8 mouse cellular contexts compared by ENCODE assay signal in genomic region chr17:57278943-57279590, GRCm38 (mm10). TPM values are rescaled to one million over a fixed set of nuclear protein-coding genes. Genes with fewer than 3 reads are reported as not detected.
A peak's percentile ranks its signal among the peaks of the same experiment; 100 is the strongest.
DNase-seq lines count a peak whose midpoint lies in the region; ATAC-seq and TF ChIP-seq lines count a peak whose summit lies in the region.

Gene Vav1, plus strand, starts transcription at chr17:57279100.

- intact Hi-C loops in gastrocnemius, adult 2 months (cut with DNase I) = loop anchor here (5.0 to 10.0 kb wide), 3 partner anchors 224 to 1244 kb away; partner anchors contain the start of genes Crb3, Rfx2, Sh3gl1 and Slc25a23

- peaks cover 46% of the 10 kb centered on the region for H3K4me1 ChIP-seq in E14TG2a.4 (replicated peaks; ENCODE audit: low read depth, low read length)
- H3K4me1 ChIP-seq in liver, embryonic 13.5 days (replicated peaks) = peaks cover 35% of the 10 kb centered on the region
- H3K4me1 ChIP-seq in forebrain, embryonic 11.5 days (replicated peaks; ENCODE audit: control insufficient read depth, insufficient read depth, low read length) = peaks cover 9% of the 10 kb centered on the region

- WGBS in liver, embryonic 13.5 days (ENCODE audit: insufficient replicate concordance) = 12% methylated on average over 26 of the region's 26 CpGs
- WGBS in forebrain, embryonic 11.5 days = 69% methylated on average over 26 of the region's 26 CpGs

- H3K9me3 ChIP-seq in E14TG2a.4 (ENCODE audit: low read length) = no peaks in the 10 kb centered on the region
- H3K9me3 ChIP-seq in liver, embryonic 13.5 days (replicated peaks) = no peaks in the 10 kb centered on the region
- no peaks in the 10 kb centered on the region for H3K9me3 ChIP-seq in forebrain, embryonic 11.5 days (ENCODE audit: control insufficient read depth, low read length)

- no peaks in the 10 kb centered on the region for H3K36me3 ChIP-seq in E14TG2a.4 (ENCODE audit: insufficient read depth, low read length)
- H3K36me3 ChIP-seq in liver, embryonic 13.5 days = no peaks in the 10 kb centered on the region
- H3K36me3 ChIP-seq in forebrain, embryonic 11.5 days (ENCODE audit: control insufficient read depth, insufficient read depth, low read length) = no peaks in the 10 kb centered on the region

- peak within 1 kb of the TSS; percentile 43; the same call in 1 of the 2 replicates for H3K27ac ChIP-seq in gastrocnemius, adult 2 months
- peak within 1 kb of the TSS; percentile 61 for H3K27ac ChIP-seq in liver, embryonic 13.5 days
- H3K27ac ChIP-seq in forebrain, embryonic 11.5 days (ENCODE audit: low read depth, low read length) = no peak within 1 kb of the TSS

- TF ChIP-seq CTCF in gastrocnemius, adult 2 months (IDR thresholded peaks at IDR 0.05) = no peak
- TF ChIP-seq CTCF in E14TG2a.4 (conservative IDR thresholded peaks at IDR 0.05; ENCODE audit: low read length) = no peak

- peak within 1 kb of the TSS; percentile 66 for H3K9ac ChIP-seq in liver, embryonic 13.5 days
- H3K9ac ChIP-seq in forebrain, embryonic 11.5 days (ENCODE audit: low read length) = no peak within 1 kb of the TSS

- H3K4me2 ChIP-seq in liver, embryonic 13.5 days = peak within 1 kb of the TSS; percentile 61
- H3K4me2 ChIP-seq in forebrain, embryonic 11.5 days (ENCODE audit: low read depth, low read length, severe bottlenecking) = no peak within 1 kb of the TSS

- peaks cover 70% of the 10 kb centered on the region for H3K27me3 ChIP-seq in E14TG2a.4 (ENCODE audit: insufficient read depth, low read length)
- H3K27me3 ChIP-seq in liver, embryonic 13.5 days = peaks cover 27% of the 10 kb centered on the region
- H3K27me3 ChIP-seq in forebrain, embryonic 11.5 days (ENCODE audit: control insufficient read depth, insufficient read depth, low read length) = peaks cover 18% of the 10 kb centered on the region

- peak; percentile 42 for DNase-seq in gastrocnemius, adult 2 months
- DNase-seq in gastrocnemius, adult 18-20 months (ENCODE audit: low spot score) = no peak
- no peak for DNase-seq in liver, embryonic 13.5 days
- peak; percentile 55 for DNase-seq in spleen, adult 12 weeks (ENCODE audit: low spot score)
- no peak for DNase-seq in forebrain, embryonic 11.5 days (ENCODE audit: low spot score)
- DNase-seq in adipocyte (ENCODE audit: low spot score) = no peak
- no peak for DNase-seq in cerebellum, postnatal 25 days

- H3K4me3 ChIP-seq in gastrocnemius, adult 2 months = peak within 1 kb of the TSS; percentile 53
- H3K4me3 ChIP-seq in E14TG2a.4 (replicated peaks; ENCODE audit: low read length) = peak within 1 kb of the TSS; percentile 71
- peak within 1 kb of the TSS; percentile 51 for H3K4me3 ChIP-seq in liver, embryonic 13.5 days (replicated peaks)
- no peak within 1 kb of the TSS for H3K4me3 ChIP-seq in forebrain, embryonic 11.5 days (ENCODE audit: low read depth, low read length)

- peak; percentile 28 for ATAC-seq in liver, embryonic 13.5 days (ENCODE audit: low read depth)
- no peak for ATAC-seq in forebrain, embryonic 11.5 days (replicated peaks; ENCODE audit: low FRiP score)

RNA-seq across cellular contexts. Expression of gene Vav1, which starts in this region (rescaled TPM):
- total RNA-seq in gastrocnemius, adult 2 months (2021) = under 1 TPM; 0.46 to 0.56 TPM
- under 1 TPM; 0.32 to 0.71 TPM for total RNA-seq in gastrocnemius, adult 18-20 months (2021)
- polyA plus RNA-seq in liver, embryonic 13.5 days (2015; fragmentation: Nextera tagmentation; extraction: Ambion mirVana) = 11.6 and 12.5 TPM in 2 replicates
- polyA plus RNA-seq in forebrain, embryonic 11.5 days (2014; fragmentation: Nextera tagmentation; extraction: Ambion mirVana) = 1.4 TPM in 2 replicates

Comparison
In these comparisons a context has a peak if more than half of its experiments do, and no peak if none do; other contexts are left out.
1. Peak in DNase-seq, H3K4me3 ChIP-seq and H3K27ac ChIP-seq in gastrocnemius, adult 2 months; RNA of the gene not detected or under 1 TPM.